Mouse (Mus musculus) kidney, embryonic 14.5 days (tissue): ENCODE results near the gene Erg28. TPM values are rescaled to one million over a fixed set of nuclear protein-coding genes. Genes with fewer than 3 reads are reported as not detected.

ENCODE experiments used
- ATAC-seq: fragments of 200-750 bp; cut with Nextera tagmentation; 2 replicates; pipeline ENCODE4 v1.8.0; 2017; ENCODE audit warnings: moderate number of reproducible peaks, mild to moderate bottlenecking, moderate TSS enrichment, moderate library complexity; ENCODE audit not compliant: low FRiP score, low TSS enrichment
- H3K27ac ChIP-seq: fragments of 300-500 bp; sonication (generic); 2 replicates; pipeline ENCODE4 v1.5.1; 2014; ENCODE audit warnings: low read depth, mild to moderate bottlenecking, low read length, moderate library complexity, mixed read lengths
- H3K27me3 ChIP-seq: fragments of 300-500 bp; sonication (generic); 2 replicates; pipeline ENCODE4 v1.6.1; 2014; ENCODE audit warnings: mild to moderate bottlenecking, low read length; ENCODE audit not compliant: control insufficient read depth, insufficient read depth
- H3K36me3 ChIP-seq: fragments of 300-500 bp; sonication (generic); 2 replicates; pipeline ENCODE4 v1.6.1; 2014; ENCODE audit warnings: low read length, mixed read lengths; ENCODE audit not compliant: control insufficient read depth, insufficient read depth
- H3K4me1 ChIP-seq: fragments of 300-500 bp; sonication (generic); 2 replicates; pipeline ENCODE4 v1.6.1; 2014; ENCODE audit warnings: low read length, mixed read lengths; ENCODE audit not compliant: control insufficient read depth, insufficient read depth
- H3K4me2 ChIP-seq: fragments of 300-500 bp; sonication (generic); replicated peaks from 2 replicates; pipeline ENCODE4 v1.6.1; 2014; ENCODE audit warnings: low read depth, mild to moderate bottlenecking, low read length
- H3K4me3 ChIP-seq: fragments of 300-500 bp; sonication (generic); 2 replicates; pipeline ENCODE4 v1.5.1; 2014; ENCODE audit warnings: mild to moderate bottlenecking, low read length
- H3K9ac ChIP-seq: fragments of 300-500 bp; sonication (generic); 2 replicates; pipeline ENCODE4 v1.6.1; 2014; ENCODE audit warnings: low read depth, mild to moderate bottlenecking, low read length, moderate library complexity
- H3K9me3 ChIP-seq: fragments of 300-500 bp; sonication (generic); 2 replicates; pipeline ENCODE4 v1.6.1; 2016; ENCODE audit warnings: low read length; ENCODE audit not compliant: control insufficient read depth
- WGBS: fragments of 180-500 bp; shearing (Covaris S2); extraction: QIAGEN DNeasy Blood & Tissue Kit; methylation state at CpG from one replicate; pipeline ENCODE4 v1.1.7; 2014; 5-methylcytosine and 5-hydroxymethylcytosine counted together
- polyA plus RNA-seq: library from polyadenylated mRNA; unstranded; fragments of >200 nt; fragmentation: Nextera tagmentation; extraction: Ambion mirVana; gene quantifications from 2 replicates; pipeline ENCODE4 v1.2.1, GENCODE M21; 2014

Erg28 gene
- polyA plus RNA-seq, 1 experiment from 2014 or later: 117 TPM

- H3K36me3 ChIP-seq: no peaks in the 10 kb centered on the region
- H3K9me3 ChIP-seq: no peaks in the 10 kb centered on the region
- H3K9ac ChIP-seq: no peak overlapping the region
- 0 out of 2 replicates have a peak, but pooled peaks cover 6% of the 10 kb centered on the region for H3K4me1 ChIP-seq
- ATAC-seq: no peak
- H3K27ac ChIP-seq: no peak overlapping the region
- H3K4me2 ChIP-seq: no peak overlapping the region
- H3K4me3 ChIP-seq: no peak overlapping the region
- 79% methylated on average over 1 of the region's 1 CpGs for WGBS
- no peaks in the 10 kb centered on the region for H3K27me3 ChIP-seq
Measured at GRCm38 (mm10) chr12:85795551-85795950, 28.8 kb downstream of the Erg28 start.

- H3K4me2 ChIP-seq: no peak overlapping the region
- no peak overlapping the region for H3K27ac ChIP-seq
- no peaks in the 10 kb centered on the region for H3K4me1 ChIP-seq
- no peak overlapping the region for H3K9ac ChIP-seq
- no peak for ATAC-seq
- 76% methylated on average over 2 of the region's 2 CpGs for WGBS
- H3K9me3 ChIP-seq: no peaks in the 10 kb centered on the region
- no peak overlapping the region for H3K4me3 ChIP-seq
- no peaks in the 10 kb centered on the region for H3K27me3 ChIP-seq
- no peaks in the 10 kb centered on the region for H3K36me3 ChIP-seq
Measured at GRCm38 (mm10) chr12:85794094-85794493, 30.3 kb downstream of the Erg28 start.

- Histone ChIP-seq H3K4me2 (no peak overlapping the region), H3K36me3 (no peaks in the 10 kb centered on the region), H3K4me1 (no peaks in the 10 kb centered on the region), H3K27me3 (no peaks in the 10 kb centered on the region), H3K9me3 (no peaks in the 10 kb centered on the region), H3K27ac (no peak overlapping the region), H3K9ac (no peak overlapping the region), H3K4me3 (no peak overlapping the region)
- ATAC-seq: no peak
- WGBS: 53% methylated on average over 6 of the region's 6 CpGs
Measured at GRCm38 (mm10) chr12:85792821-85793346, 31.5 kb downstream of the Erg28 start.

GRCm38 (mm10) chr12:85792158-85792557, 32.2 kb downstream of the Erg28 start:
- H3K27ac ChIP-seq: no peak overlapping the region
- H3K27me3 ChIP-seq: no peaks in the 10 kb centered on the region
- H3K9me3 ChIP-seq: no peaks in the 10 kb centered on the region
- no peaks in the 10 kb centered on the region for H3K36me3 ChIP-seq
- no peaks in the 10 kb centered on the region for H3K4me1 ChIP-seq
- H3K9ac ChIP-seq: no peak overlapping the region
- no peak overlapping the region for H3K4me2 ChIP-seq
- WGBS: 86% methylated on average over 4 of the region's 4 CpGs
- no peak for ATAC-seq
- no peak overlapping the region for H3K4me3 ChIP-seq

DNA sequence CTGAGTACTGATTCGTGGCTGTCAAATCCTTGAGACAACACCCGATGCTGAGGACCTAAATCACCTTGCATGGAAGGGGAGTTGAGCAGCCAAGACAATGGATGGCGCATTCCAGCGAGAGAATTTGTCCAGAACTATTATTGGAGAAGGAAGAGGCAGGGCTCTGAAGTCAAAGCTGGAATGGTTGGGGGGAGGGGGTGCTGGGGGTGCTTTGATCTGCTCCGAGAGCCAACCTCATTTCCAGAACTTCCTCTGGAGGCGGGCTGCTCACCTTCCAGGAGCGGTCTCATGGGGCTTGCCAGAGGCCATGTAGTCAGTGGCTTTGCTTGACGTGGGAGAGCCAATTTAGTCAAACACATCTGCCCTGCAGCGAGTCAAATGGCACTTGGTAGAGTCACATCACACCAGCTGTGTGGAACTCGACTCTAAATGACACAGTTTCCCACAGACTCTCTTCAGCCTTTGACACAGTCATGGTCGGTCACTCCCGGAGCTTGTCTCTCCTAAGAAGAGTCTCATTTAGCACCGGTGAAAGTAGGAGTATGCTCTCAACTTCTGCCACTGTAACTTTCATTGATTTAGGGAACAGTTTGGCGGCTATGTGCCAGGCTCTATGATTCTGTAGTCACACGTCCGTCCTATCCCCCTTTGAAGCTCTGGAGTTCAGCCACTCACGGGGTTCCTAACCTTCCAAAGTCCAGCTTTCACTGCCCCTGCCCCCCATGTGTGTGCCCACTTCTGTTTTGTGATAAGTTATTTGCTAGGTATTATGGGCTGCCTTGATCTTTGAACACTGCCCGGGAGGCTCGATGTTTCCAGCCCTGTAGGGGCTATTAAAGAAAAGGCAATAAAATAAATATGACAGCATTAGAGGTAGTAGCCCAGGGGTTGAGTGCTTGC, 39.2 kb downstream of the Erg28 start:
- peak; percentile 78 for ATAC-seq
- Histone ChIP-seq H3K4me3 (no peak overlapping the region), H3K9ac (no peak overlapping the region), H3K36me3 (no peaks in the 10 kb centered on the region), H3K27me3 (no peaks in the 10 kb centered on the region), H3K27ac (no peak overlapping the region), H3K4me1 (peaks cover 10% of the 10 kb centered on the region; the same call in 1 of the 2 replicates), H3K4me2 (0 out of 2 replicates have a peak overlapping the region, but pooled peaks have one; percentile 8), H3K9me3 (no peaks in the 10 kb centered on the region)
- 11% methylated on average over 19 of the region's 19 CpGs for WGBS

DNA sequence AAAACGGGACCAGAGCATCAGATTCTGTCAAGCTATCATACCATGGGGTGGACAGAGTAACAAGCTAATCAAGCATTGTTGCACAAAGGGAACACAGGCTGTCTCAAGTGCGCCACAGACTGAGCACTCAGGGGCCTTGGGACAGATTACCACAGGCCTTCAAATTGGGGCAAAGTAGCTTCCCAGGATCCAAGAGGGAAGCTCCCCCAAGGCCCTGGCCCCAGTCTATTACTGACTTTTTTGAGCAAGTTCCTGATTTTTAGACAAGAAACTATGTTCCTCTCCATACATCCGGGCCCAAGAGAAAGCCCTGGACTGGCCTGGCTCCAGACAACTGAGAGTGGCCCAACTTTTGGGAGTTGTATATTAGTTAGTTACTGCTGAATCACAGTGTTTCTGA, 42.7 kb downstream of the Erg28 start:
- no peak overlapping the region for H3K4me2 ChIP-seq
- no peak overlapping the region for H3K27ac ChIP-seq
- no peaks in the 10 kb centered on the region for H3K36me3 ChIP-seq
- H3K9ac ChIP-seq: no peak overlapping the region
- H3K27me3 ChIP-seq: no peaks in the 10 kb centered on the region
- no peaks in the 10 kb centered on the region for H3K9me3 ChIP-seq
- peaks cover 10% of the 10 kb centered on the region; the same call in 1 of the 2 replicates for H3K4me1 ChIP-seq
- WGBS: 94% methylated on average over 3 of the region's 3 CpGs
- H3K4me3 ChIP-seq: no peak overlapping the region
- no peak for ATAC-seq

GRCm38 (mm10) chr12:85779707-85780106, 44.6 kb downstream of the Erg28 start:
- H3K9me3 ChIP-seq: no peaks in the 10 kb centered on the region
- 92% methylated on average over 5 of the region's 5 CpGs for WGBS
- no peak overlapping the region for H3K4me2 ChIP-seq
- no peak overlapping the region for H3K9ac ChIP-seq
- H3K4me3 ChIP-seq: no peak overlapping the region
- no peak overlapping the region for H3K27ac ChIP-seq
- no peak for ATAC-seq
- H3K27me3 ChIP-seq: no peaks in the 10 kb centered on the region
- no peaks in the 10 kb centered on the region for H3K4me1 ChIP-seq
- no peaks in the 10 kb centered on the region for H3K36me3 ChIP-seq

DNA sequence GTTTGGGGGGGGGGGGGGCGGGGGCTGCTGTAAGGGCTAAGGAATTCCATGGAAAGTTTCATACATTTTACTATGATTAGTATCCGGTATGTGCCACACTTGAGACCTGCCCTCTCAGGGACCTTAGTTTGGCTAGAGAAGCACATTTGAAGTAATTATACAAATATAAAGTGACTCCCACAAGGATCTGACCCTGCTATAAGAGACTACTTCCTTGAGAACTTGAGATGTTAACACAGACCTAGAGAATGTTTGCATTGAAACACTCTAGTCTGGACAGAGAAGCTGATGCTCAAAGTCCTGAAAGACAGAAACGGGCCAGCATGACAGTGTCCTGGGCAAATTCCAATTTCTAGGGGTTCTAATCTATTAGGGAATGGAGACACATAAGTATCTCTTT, 45.4 kb downstream of the Erg28 start:
- H3K4me3 ChIP-seq: no peak overlapping the region
- H3K4me1 ChIP-seq: no peaks in the 10 kb centered on the region
- no peak overlapping the region for H3K27ac ChIP-seq
- H3K36me3 ChIP-seq: no peaks in the 10 kb centered on the region
- no peak overlapping the region for H3K9ac ChIP-seq
- no peaks in the 10 kb centered on the region for H3K9me3 ChIP-seq
- no peak for ATAC-seq
- 55% methylated on average over 3 of the region's 3 CpGs for WGBS
- no peak overlapping the region for H3K4me2 ChIP-seq
- H3K27me3 ChIP-seq: no peaks in the 10 kb centered on the region

DNA sequence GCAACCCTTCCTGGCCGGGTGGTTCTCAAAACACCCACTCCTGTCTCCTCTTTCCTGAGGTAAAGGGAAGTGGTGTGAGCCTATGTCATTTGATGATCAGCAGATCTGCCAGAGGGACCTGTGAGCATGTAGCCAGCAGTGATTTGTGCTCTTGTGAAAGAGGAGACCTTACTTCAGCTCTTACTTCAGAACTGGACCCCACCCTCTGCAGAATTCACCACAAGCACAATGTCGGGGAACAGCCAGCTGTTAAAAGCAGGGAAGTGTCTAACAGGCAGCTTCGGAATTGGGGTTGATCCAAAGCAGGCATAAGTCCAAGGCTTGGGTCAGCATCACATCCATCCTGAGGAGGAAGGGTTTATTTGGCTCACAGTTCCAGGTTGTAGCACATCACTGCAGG, 53.0 kb downstream of the Erg28 start:
- H3K9me3 ChIP-seq: no peaks in the 10 kb centered on the region
- no peak overlapping the region for H3K4me2 ChIP-seq
- no peak overlapping the region for H3K27ac ChIP-seq
- no peaks in the 10 kb centered on the region for H3K27me3 ChIP-seq
- no peak overlapping the region for H3K4me3 ChIP-seq
- WGBS: 56% methylated on average over 3 of the region's 3 CpGs
- ATAC-seq: no peak
- H3K36me3 ChIP-seq: no peaks in the 10 kb centered on the region
- no peak overlapping the region for H3K9ac ChIP-seq
- H3K4me1 ChIP-seq: no peaks in the 10 kb centered on the region
